Mouse (Mus musculus): ENCODE results near the gene Il16.

The Il16 gene

GRCm38 (mm10) chr7:83682640-83683274 is 62.8 kb downstream of the Il16 start:
- DNase-seq (ENCODE audit: extremely low spot score) = no peak

GRCm38 (mm10) chr7:83678506-83678905 is 67.0 kb downstream of the Il16 start:
- no peak for DNase-seq (ENCODE audit: extremely low spot score)

GRCm38 (mm10) chr7:83677296-83677695 is 68.2 kb downstream of the Il16 start:
- DNase-seq (ENCODE audit: extremely low spot score) = no peak

GRCm38 (mm10) chr7:83675545-83676254 is 69.8 kb downstream of the Il16 start:
- DNase-seq (ENCODE audit: extremely low spot score) = peak; percentile 17

DNA sequence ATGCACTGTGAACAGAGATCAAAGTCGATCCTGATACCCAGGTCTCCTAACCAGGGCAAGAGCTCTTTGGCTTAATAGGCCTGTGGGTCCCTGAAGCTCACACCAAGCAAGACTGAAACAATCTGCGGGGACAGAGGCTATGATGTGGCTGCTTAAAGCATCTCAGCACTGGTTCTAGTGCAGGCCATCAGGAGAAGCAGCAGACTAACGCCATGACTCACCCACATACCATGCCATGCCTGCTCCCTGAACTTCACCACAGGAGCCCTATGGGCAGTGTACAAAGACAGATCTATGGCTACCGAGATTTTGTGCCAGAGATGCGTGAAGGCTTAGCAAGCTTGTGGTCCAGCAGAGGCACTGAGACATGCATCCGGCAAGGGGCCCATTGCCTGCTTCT is 74.0 kb downstream of the Il16 start:
- no peak for DNase-seq (ENCODE audit: extremely low spot score)

GRCm38 (mm10) chr7:83668724-83669123 is 76.8 kb downstream of the Il16 start:
- DNase-seq (ENCODE audit: extremely low spot score) = peak; percentile 29

DNA sequence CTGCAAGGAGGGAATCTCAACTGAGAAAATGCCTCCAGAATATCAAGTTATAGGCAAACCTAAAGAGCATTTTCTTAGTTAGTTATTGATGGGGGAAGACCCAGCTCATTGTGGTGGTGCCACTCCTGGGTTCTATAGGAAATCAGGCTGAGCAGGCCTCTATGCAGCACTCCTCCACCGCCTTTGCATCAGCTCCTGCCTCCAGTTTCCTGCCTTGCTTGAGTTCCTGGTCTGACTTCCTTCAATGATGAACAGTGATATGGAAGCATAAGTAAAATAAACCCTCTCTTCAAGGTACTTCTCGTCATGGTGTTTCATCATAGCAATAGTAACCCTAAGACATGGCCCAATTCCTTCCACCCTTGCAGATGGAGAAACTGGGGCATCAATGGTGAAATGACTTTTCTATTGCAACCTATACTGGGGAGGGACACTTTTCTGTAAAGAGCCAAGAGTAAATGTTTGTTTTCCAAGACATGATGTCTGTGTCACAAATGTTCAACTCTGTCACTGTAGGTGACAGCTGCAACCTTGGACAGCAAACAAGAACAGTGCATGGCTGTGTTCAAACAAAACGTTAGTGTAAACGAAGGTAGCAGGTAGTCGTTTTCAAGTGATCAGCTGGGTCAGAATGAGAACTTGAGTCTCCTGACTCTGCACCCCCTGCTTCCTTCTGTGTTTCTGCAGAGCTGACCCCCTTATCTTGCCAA is 77.4 kb downstream of the Il16 start:
- no peak for DNase-seq (ENCODE audit: extremely low spot score)

GRCm38 (mm10) chr7:83666087-83666595 is 79.4 kb downstream of the Il16 start:
- no peak for DNase-seq (ENCODE audit: extremely low spot score)

DNA sequence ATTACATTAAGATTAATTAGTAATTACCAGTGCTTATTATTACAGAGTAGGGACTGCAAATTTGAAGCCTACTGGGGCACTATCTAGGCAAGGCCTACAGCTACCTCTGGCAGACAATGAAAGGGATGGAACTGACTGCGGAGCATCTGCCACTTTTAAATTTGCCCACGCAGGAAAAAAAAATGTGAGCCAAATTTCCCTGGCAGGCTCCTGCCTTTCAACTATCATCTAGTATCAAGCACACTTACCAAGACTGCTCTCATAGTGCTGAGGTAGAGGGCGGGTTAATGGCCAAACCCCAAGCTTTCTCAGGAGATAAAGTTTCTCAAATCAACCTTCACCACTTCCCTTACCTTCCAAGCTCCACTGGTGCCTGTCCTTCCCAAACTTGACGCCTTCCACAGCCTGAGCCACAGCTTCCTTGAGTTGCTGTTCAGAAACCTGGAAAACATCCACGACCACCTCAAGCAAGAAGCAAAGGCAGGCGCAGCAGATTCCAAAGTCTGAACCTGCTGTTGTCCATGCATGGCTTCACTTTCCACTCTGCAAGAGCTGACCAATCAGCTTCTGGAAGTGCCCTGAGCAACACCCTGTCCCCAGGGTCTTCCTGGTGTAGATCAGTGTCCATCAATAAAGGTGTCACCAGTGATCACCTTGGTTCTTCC is 82.7 kb downstream of the Il16 start:
- DNase-seq (ENCODE audit: extremely low spot score) = no peak

DNA sequence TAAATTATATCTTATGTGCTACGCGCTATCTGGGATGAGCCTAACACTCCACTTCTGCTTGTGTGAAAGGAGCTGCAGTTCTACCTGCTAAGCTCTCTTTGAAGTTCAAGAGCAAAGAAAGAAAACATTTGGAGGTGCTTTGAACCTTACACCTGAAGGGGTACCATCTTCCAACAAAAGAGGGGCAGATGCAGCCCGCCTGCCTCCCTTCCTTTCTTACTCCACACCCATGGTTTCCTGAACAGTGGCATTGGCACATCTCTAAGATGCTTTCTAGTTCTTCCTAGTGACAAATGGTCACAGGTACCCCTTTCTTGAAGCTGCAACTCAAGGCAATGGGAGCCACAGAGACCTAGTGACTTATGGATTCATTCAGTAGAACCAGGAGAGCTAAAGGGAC is 83.8 kb downstream of the Il16 start:
- no peak for DNase-seq (ENCODE audit: extremely low spot score)

DNA sequence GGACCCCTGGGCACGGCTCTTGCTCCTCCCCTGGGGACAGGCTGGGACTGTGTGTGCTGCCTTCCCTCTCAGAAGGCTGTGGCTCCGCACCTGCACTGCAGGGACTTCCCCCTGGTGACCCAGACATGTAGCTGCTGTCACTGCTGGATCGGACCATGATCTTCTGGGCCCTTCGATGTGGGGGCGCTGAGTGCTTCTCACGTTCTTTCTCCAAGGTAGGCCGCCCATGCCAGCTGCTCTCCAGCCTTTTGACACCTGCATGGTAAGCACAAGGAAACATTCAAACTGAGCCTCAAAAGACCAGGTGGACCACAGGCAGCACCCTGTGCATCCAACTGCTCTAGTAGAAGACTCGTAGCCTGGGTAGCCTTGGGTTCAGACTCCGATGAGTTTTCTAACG is 84.5 kb downstream of the Il16 start:
- no peak for DNase-seq (ENCODE audit: extremely low spot score)

- no peak for DNase-seq (ENCODE audit: extremely low spot score)
Observed at GRCm38 (mm10) chr7:83660273-83660691, 85.2 kb downstream of the Il16 start.

GRCm38 (mm10) chr7:83659159-83660065 is 86.1 kb downstream of the Il16 start:
- no peak for DNase-seq (ENCODE audit: extremely low spot score)

DNA sequence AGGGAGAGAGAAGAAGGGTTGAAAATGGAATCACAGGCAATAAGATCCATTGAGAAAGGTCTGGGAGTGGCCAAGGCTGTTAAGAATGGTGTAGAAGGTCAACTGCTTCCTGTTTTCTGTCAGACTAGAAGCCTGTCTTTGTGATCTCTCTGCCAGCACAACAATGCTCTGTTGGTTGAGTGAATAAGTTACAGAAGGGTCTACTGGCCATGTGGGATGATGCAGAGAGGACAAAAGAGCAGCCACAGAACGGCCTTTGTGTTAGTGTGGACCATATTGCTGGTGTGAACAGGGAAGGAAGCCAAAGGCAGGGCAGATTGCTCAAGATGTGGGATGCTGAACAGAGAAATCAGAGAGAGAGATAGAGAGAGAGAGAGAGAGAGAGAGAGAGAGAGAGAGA is 86.8 kb downstream of the Il16 start:
- DNase-seq (ENCODE audit: extremely low spot score) = no peak

DNA sequence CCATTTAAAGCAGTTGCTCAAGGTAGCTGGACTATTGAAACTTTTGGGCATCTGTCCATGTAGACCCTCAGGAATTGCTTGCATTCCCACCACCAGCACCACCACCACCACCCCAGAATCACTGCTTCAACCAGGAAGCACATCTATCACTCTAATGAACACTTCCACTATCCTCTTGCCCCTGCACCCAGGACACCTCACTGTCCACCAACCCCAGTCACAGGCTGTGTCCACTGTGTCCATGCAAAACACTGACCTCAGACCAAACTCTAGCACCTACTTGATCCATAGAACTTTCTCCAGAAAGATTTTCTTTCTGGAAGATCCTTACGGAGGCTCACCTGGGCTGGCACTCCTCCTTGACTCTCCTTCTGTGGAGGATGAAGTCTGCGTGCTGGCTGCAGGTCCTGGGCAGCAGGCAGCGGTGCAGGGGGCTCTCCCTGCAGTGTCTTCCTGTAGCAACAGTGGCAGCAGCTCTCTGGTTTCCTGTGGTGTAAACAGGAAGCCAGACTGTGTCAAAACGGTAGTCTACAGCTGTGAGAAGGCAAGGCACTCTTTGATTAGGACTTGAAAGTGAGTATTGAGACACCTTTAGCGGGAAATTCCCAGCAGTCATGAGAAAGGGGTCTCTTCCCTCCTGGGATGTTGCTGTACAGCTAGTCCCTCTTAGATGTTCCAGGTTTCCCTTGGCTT is 90.4 kb downstream of the Il16 start:
- no peak for DNase-seq (ENCODE audit: extremely low spot score)

DNA sequence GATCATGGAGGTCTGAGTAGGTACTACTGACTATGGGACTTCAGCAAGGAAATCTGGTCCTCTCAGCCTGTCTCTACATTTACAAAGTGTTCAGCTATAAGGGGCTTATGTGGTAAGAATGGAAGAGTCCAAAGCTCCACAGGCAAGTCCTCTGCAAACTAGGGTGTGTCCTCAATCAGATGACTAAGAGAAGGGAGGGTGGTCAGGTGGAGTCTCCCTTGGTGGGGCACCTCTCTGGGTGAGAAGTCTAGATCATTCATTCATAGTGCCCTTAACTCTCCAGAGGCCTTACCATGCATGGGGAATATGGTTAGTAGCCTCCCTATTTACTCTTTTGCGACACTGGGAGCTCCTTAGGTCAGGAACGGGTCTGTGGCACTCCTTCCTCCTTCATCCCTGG is 91.3 kb downstream of the Il16 start:
- DNase-seq (ENCODE audit: extremely low spot score) = no peak

- no peak for DNase-seq (ENCODE audit: extremely low spot score)
Observed at GRCm38 (mm10) chr7:83653605-83654051, 91.9 kb downstream of the Il16 start.

DNA sequence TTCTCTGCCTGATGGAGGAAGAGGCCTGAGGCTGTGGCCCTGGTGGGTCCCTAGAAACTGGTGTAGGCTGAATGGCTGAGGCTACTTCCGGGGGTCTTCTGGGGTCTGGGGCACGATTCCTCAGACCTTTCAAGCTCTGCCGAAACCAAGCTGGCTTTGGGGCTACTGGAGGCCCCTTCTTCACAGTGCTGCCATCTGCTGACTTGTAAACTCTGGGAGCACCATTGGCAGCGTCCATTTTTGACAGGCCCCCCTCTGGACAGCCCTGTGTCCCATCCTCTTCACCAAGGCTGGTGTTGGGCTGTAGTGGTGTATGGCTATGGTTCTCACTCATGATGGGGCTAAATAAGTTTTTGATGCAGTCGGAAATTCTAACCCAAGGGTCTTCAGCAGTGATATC is 93.0 kb downstream of the Il16 start:
- DNase-seq (ENCODE audit: extremely low spot score) = no peak

DNA sequence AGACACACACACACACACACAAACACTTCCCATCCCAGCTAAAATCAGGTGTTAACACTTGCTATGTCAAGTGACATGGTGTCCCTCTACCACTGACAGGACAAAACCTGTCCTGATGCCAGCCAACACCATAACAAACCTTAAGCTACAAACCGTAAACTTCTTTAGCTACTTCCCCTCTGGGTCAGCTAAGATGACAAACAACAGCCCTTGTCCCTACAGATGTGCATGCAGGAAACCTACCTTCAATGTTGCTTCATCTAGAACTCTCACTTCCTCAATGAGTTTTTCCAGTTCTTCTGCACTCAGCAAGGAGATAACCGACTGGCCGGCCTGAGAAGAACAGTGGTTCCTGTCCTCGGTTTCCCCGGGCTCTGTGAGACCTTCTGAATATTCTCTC is 94.9 kb downstream of the Il16 start:
- no peak for DNase-seq (ENCODE audit: extremely low spot score)

DNA sequence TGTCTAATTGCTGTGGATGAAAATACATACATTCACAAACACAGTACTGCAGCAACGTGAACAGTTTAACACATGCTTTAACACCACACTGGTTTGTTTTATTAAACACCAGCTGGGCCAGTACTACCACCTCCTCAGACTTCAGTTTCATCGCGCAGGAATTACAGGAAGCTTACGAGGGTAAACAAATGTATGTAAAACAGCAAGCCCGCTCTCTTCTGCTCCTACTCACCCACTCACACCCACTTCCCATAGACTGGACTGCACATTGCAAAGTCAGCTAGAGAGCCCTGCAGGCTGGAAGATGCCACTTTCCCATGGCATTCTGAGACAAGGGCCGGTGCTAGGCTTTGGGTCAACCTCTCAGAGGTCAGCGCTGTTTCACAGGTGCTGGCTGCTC is 96.7 kb downstream of the Il16 start:
- no peak for DNase-seq (ENCODE audit: extremely low spot score)

DNA sequence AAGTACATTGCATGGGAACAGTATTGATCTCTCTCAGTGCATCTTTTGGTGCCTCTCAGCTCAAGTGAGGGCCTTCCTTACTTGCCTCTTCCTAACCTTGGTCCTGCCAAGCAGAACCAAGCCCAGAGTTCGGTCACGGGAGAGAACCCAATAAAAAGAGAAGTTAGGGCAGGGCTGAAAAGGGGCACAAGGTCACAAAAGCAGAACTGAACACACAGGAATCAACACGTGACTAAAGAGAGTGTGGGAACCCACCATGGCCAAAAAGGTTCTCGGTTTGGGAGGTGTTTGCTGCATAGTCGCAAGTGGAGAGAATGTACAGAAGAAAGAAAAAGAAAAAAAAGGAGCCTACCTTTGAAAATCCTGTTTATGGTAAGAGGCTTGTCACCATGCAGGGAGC is 100.0 kb downstream of the Il16 start:
- DNase-seq (ENCODE audit: extremely low spot score) = no peak

Measured in embryo, embryonic 9.5 days (tissue).